Mouse (Mus musculus) left cerebral cortex, adult 18-20 months (tissue): Measurements from ENCODE around the gene Rho. TPM values are rescaled to one million over a fixed set of nuclear protein-coding genes. Genes with fewer than 3 reads are reported as not detected.

ENCODE experiments used
- DNase-seq, 2 experiments: peaks; one replicate each; pipeline ENCODE4 v3.0.0; 2021 to 2022; ENCODE audit warnings: low spot score in 2 of 2, mixed read lengths in 1 of 2
- total RNA-seq, 2 experiments: library from RNA; stranded (reverse); gene quantifications; 2 replicates each; pipeline ENCODE4 v1.2.3; 2021

Gene Rho
- total RNA-seq, 2 experiments from 2014 or later: 0.63 to 0.70 TPM

DNA sequence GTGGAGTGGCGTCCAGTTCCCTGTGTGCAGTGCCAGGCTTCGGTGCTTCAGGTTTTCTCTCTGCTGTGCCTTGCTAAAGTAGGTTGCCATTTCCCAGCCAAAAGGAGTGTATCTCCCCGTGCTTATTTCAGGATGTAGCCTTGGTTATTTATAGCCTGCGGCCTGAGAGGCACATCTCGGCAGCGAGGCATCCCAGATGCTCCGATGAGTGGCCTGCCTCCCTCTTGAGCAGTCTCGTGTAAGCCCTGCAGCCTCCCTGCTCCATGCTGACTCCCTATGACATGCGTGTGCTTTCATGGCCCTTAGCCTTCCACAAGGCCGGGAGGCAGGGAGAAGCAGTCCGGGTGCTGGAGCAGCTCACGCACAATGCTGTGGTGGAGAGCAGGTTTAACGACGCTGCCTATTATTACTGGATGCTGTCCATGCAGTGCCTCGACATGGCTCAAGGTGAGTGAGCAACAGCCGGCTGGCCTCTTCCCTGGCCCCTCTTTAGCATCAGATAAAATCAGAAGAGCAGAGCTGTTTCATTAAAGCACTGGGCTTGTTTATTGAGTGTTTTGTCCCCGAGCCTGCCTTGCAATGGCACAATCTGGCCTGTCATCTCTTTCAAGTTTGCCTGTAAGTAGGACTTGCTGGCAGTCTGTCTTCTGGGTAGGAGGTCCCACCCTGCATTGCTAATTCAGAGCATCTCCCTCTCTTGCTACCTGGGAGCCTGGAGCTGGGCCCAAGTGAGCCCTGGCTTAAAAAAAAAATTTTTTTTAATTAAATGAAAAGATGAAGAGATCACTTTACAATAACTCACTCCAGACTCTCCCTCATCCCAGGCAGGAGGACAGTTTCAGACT, 15.7 kb upstream of the Rho start:
- peak; percentile 55 to 72 for DNase-seq

GRCm38 (mm10) chr6:115916611-115917010, 14.9 kb upstream of the Rho start:
- DNase-seq: no peak

- DNase-seq: no peak
Observed at GRCm38 (mm10) chr6:115918615-115919014, 12.9 kb upstream of the Rho start.

DNA sequence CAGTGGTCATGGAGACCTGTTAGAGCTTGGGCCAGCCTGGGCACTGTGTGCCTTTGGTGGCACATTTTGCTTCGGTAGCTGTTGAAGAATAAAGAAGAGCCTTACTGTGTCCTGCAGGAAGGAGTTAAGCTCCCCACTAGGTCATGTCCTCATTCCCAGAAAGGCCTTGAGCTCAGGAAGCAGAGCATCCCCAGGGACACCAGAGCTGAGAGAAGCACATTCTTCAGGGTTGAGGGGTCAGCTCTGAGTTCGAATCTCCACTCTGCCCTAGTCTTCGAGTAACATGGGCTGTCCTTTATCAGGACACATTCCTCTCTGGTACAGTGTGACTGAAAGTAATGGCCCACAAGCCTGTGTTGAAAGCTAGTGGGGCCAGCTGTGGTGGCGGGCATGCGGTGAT, 11.7 kb upstream of the Rho start:
- no peak for DNase-seq

GRCm38 (mm10) chr6:115924829-115925228, 6.7 kb upstream of the Rho start:
- DNase-seq: no peak

GRCm38 (mm10) chr6:115926416-115926815, 5.1 kb upstream of the Rho start:
- no peak for DNase-seq

DNA sequence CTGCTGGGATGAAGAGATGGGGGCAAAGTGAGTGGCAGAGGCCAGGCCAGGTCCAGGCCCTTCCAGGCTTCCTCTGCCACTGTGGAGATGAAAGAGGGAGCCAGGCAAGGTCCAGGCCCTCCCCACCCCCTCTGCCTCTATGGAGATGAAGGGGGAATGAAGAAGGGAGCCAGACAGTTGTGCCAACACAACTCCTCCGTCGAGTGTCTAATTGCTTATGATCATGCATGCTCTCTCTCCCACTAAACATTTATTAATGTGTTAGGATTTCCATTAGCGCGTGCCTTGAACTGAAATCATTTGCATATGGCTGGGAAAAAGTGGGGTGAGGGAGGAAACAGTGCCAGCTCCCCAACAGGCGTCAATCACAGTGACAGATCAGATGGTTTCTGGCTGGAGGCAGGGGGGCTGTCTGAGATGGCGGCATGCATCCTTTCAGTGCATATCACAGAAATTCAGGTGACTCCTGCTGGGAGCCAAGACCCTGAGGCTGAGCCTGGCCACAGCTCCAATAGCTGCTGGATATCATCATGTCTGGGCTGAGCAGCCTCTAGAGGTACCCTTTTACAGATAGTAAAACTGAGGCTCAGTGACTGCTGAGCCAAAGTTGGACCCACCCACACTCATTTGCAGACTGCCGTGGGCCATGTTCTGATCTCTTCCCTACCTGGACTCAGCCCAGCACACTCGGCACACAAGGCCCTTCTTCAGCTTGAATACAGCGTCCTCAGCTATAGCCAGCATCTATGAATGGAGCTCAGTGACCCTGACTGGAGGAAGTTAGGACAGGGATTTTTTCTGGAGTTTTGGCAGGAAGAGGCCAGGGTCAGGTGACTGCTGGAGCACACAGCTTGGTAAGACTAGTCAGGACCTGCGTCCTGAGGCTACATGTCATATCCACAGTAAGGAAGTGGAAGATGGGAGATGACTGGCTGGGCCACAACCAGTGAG, 4.0 kb upstream of the Rho start:
- DNase-seq: no peak

- DNase-seq: no peak
Observed at GRCm38 (mm10) chr6:115930018-115930417, 1.5 kb upstream of the Rho start.

- no peak for DNase-seq
Observed at GRCm38 (mm10) chr6:115932391-115932790, 843 bp downstream of the Rho start.

DNA sequence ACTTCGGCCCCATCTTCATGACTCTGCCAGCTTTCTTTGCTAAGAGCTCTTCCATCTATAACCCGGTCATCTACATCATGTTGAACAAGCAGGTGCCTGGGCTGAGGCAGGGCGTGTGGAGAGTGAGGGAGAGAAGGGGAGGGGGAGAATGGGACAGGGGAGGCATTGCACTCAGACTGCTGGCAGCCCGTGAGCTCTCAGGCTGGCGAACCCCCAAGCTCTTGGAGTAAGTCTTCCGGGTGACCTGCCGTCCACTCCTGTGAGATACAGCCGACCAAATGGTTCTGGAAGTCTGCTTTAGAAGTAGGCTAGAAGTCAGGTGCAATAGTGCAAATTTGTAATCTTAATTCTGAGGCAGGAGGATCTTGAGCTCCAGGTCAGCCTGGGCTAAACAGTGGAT, 4.0 kb downstream of the Rho start:
- no peak for DNase-seq

DNA sequence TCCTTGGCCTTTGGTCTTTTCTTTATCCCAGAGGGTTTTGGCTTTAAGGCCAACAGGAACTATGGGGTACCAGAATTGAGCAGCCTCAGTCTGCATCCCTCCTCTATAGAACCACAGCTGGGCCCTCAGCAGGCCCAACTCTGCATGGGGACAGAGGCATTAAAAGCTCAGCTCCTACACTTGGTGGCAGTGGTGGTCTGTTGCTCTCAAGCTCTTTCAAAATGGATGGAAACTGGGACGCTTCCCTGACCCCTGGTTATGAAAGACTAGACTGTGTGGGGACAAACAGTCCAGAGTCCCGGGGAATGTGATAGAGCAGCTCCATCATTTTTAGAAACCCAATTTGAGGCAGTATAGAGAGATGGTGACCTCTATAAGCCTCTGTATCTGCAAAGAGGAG, 6.5 kb downstream of the Rho start:
- no peak for DNase-seq

DNA sequence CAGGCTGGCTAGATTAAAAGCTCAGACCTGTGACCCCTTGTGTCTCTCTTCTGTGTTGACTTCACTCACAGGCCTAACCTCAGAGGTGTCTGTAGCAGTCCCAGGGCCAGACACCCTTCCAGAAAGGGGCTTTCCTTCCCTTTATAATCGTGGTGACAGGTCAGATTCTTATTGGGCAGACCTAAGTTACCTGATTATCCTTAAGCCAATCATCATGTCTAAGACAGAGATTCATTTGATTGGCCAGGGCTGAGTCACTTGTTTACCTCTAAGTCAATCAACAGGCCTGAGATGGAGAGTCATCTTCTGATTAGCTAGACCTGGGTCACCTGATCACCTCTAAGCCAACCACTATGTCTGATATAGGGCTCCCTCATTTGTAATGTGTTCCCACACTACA, 7.2 kb downstream of the Rho start:
- no peak for DNase-seq

DNA sequence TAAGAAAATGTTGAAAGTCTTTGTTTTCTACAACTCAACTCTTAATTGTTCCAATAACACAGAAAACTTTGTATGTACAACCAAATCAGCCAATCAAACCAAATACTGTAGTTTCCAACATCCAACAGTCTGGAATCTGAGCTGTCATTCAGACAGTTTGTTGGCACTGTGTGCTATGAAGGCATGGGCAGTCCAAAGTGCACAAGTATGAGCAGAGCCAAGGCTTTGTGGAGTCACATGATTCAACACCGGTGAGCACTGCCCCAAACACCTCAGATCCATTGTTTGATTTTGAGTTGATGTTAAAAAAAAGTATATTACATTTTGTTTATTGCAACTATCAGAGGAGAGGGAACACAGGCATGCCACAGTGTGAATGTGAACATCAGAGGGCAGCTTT, 9.1 kb downstream of the Rho start:
- DNase-seq: no peak

- DNase-seq: no peak
Observed at GRCm38 (mm10) chr6:115941128-115941527, 9.6 kb downstream of the Rho start.

DNA sequence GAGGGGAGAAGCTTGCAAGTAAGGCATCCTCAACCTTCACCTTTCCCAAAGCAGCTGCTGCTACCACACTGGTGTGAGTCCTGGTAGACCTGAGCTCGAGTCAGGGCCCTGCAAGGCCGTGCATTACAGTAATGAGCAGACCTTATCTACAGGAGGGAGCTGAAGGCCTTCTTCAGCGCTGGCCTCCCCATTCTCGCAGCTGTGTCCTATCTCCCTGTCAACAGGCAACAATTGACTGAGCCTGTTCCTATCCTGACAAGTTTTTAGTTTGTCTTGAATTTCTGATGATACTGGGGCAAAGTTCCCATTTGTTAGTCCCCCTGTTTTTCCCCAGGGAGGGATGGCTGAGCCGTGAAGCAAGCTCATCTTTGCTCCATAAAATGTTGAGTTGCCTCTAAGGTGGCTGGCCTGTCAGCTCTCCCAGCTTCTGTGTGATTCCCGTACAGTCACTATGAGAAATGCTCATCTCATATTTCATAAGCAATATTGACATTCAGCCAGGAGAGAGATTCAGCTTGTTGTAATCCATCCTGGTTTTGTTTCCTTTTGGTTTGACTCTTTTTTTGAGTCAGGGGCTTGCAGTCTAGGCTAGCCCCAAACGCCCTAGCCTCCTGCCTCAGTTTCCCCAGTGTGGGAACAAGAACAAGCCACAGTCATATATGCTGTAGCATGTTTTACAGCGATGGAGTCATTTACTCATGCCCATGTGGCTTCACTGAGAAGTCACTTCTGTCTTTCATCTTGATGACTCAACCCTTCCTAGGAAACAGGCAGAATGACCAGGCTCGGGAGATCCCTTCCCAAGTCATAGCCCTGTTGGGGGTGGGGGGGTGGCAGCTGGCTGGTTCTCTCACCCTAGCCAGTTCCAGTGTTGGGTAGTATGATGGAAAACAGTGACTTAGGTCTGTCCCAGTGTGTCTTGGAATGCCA, 12.2 kb downstream of the Rho start:
- no peak for DNase-seq

- no peak for DNase-seq
Observed at GRCm38 (mm10) chr6:115944638-115945037, 13.1 kb downstream of the Rho start, which contains the start of gene H1foo. H1foo (plus strand) TSS chr6:115944938.

- no peak for DNase-seq
Observed at GRCm38 (mm10) chr6:115945633-115946032, 14.1 kb downstream of the Rho start.

DNA sequence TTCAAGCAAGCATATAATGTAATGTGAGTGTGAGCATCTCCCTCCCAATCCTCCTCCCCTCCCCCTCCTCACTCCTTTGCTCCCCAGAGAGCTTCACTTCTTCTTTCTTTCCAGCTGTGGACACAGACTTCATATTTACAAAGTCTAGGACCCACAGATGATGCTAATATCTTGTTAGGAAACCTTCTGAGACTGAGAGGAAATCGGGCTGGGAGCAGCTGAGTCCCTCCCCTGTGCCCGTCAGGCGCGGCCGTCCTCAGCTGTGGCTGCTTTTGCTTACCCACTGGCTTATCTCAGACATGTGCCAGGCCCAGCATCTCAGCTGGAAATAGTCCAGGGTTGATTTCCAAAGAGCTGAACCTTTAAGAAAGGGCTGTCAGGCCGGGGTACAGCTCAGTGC, 14.8 kb downstream of the Rho start:
- DNase-seq: no peak

DNA sequence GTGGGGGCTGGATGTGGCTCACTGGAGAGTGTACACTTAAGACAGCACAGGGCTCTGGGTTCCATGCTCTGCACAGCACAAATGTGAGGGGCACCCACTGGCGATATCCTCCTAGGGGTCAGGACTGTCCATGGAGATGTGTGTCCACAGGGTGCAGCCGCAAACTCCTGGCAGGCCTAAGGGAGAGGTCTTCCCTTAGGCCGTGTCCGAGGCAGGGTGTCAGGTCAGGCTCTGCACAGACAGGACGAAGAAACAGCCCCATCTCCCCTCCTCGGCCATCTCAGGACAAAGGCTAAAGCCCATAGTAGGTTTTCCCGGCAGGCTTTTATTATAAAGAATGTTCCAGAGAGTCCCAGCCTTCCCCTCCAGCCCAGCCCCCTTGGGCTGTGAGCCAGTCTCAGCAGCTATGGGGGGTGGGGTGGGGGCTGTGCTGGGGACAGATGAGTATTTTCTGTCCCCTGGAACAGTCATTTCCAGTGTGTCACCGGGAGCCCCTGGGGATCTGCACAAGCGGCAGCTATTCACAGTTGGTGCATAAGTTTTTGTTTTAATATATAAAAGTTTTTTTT, 23.0 kb downstream of the Rho start:
- DNase-seq: no peak

GRCm38 (mm10) chr6:115955169-115955568, 23.6 kb downstream of the Rho start:
- DNase-seq: no peak

DNA sequence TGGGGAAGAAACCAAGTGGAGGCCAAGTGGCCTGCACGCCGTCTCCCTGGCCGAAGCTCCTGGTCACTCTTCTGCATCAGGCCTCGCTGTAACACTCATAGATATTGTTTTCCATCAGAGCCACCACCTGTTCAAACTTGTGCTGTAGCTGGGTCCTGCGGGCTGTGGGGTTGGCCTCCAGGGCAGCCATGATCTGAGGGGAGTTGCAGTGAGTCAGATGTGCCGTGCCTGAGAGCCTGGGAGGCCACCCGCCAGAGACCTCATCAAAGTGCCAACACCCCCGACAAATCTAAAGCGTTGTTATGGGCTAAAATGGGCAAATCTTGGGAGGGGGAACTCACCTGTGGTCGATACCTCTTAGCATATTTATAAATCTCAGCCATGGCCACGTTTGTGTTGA, 24.1 kb downstream of the Rho start:
- no peak for DNase-seq
